Mouse (Mus musculus) gonadal fat pad, adult 2 months (tissue): ENCODE results near the gene Zfp30. TPM values are rescaled to one million over a fixed set of nuclear protein-coding genes. Genes with fewer than 3 reads are reported as not detected.
A peak's percentile ranks its signal among the peaks of the same experiment; 100 is the strongest.

Experiments
- DNase-seq: peaks from one replicate; pipeline ENCODE4 v3.0.0-alpha.2; 2012; ENCODE audit warnings: low read depth
- polyA plus RNA-seq: library from polyadenylated mRNA; depleted of rRNA; stranded (reverse); fragments of >200 nt; gene quantifications from 2 replicates; pipeline ENCODE4 v1.2.3, GENCODE M21; 2012; rRNA removed

Gene Zfp30
- polyA plus RNA-seq = 1.5 and 1.9 TPM in 2 replicates

DNA sequence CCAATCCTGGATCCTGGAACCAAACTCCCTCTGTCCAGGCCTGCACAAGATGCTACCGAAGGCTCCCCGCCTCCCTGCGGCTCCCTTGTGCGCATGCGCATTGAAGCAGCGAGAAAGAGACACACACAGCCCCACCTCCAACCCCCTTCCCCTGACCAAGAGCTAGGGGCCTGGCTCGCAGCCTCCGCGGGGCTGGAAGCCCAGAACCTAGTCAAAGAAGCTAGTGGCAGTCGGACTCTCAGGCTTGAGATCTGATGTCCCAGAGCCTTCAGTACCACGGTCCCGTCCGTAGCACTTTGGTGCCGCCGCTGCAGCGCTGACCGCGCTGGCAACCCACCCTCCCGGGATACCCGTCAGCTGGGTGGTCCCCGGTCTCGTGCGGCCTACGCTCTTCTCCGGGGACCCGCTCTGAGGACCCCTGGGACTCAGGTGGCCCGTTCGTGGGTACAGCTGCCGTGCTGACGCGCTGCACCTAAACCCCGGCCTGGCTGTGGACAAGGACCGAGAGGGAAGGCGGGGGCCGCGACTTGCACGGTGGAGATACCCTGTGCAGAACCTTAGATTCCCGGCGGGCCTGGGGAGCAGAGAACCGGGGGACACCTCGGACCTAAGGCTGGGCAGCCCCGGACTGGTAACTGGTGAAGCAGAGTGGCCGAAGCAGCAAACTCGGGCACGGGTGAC, at the start of gene Zfp30:
Gene Zfp30, plus strand, starts transcription at position 128 of the 681 bp plus-strand sequence.
- no peak for DNase-seq

DNA sequence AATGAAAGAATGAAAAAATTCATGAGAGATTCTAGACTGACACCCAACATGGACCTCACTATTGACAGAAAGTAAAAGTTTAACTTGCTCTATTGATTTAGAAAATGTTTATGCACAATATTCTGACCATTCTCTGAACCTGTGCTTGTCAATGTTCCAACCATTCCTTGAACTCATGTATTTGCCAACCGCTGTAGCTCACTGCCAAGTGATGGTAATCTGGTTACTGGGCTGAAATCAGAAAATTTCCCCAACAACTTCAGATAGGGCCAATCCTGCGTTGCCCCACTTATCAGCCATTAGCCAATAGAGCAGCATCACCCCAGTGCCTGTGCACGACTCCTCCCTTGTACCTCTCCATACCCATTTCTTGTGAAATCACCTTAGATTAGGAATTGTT, 41.5 kb upstream of the Zfp30 start:
- DNase-seq = no peak

DNA sequence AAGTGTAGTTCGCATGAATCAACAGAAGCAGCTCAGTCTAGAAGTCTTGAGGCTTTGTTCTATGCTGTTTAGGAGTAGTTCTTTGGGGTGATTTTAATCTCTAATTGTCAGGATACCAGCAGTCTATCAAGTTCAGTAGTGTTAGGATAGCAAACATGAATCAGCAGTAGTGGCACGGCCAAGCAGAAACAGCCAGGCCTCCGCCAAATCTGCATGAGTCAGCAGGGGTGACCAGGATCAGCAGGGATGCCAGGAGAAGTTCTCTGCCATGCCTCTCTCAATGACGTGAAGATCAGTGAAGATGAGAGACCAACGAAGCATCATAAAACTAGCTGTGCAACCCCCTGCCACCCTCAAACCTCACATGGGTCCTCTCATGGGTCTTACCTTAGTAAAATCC, 23.3 kb upstream of the Zfp30 start:
- DNase-seq = no peak

DNA sequence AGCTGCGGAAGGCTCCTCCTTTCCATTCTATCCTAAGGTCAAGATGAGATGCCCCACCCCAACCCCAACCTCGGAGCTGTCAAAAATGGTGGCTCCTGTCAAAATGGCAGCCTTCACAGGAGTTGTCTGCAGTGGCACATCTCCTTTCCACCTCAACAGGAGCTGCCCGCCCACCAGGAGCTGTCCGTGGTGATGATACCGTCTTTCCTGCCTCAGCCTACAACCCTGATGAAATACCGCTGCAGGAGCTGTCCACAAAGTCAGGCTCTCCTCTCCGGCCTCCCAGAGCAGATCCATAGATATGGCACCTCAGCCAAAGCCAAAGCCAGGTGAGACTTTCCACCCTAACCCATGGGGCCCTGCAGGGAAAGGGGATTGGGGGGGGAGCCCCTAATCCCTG, 19.1 kb upstream of the Zfp30 start:
- no peak for DNase-seq

DNA sequence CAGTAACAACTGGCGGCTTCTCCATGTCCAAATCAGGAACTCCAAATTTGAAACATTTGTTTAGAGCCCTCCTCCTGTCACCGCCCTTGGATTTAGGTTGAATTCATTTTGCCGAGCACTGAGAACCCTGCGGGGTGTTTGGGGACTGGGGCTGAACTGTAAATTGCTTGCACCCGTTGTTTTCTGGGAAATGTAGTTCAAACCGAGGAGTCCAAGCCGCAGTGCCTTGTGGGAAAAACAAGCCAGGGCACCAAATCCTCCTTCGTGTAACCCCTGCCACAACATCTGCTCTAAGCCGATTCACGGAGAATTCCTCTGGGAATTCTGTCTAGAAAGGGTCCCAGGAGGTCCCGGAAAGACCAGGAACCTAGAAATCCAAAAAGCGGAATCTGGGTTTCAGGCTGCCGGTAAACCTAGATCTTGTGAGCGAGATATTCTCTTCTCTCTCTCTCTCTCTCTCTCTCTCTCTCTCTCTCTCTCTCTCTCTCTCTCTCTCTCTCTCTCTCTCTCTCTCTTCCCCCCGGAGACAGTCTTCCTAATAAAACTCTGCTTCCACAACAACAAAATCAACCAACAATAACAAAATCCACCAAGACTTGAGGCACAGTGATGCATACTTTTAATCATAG, 16.6 kb upstream of the Zfp30 start:
- DNase-seq = peak; percentile 62

DNA sequence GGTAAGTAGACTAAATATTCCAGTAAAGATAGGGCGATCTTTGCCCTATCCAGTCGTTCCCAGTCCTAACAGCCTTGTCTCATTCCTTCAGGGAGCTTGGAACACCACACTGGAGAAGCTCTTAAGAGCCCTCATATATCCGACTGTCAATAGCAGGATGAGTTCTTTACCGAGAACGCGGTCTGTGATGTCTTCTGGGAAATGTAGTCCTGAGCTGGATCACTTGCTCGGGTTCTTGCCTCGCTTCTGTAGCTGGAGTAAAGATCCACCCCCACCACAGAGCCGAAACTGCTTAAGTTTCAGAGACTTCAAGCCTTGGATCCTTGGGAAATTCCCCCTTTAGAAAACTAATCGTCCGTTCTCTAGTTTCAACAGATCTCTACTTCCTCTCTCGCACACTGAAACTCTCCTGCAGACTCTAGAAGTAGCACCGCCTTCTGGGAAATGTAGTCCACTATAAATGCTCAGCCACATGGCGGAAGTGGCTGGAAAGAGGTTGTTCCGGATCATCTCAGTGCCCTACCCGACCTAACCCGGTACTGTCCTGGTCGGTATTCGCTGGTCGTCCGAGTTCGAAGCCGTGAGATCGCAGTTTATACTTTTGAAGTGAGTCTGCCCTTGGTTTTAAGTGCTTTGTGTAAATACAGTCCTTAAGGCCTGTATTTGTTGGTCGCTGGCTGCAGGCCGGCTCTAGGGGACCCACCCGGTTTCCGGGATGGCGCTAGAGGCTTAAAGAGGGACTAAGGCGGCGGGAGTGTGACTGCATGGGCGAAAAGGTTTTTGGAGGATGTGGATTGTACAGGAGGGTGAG, 15.5 kb upstream of the Zfp30 start, which contains the start of gene Zfp84:
Gene Zfp84, plus strand, starts transcription at position 463 of the 811 bp plus-strand sequence.
- DNase-seq = peak; percentile 92

DNA sequence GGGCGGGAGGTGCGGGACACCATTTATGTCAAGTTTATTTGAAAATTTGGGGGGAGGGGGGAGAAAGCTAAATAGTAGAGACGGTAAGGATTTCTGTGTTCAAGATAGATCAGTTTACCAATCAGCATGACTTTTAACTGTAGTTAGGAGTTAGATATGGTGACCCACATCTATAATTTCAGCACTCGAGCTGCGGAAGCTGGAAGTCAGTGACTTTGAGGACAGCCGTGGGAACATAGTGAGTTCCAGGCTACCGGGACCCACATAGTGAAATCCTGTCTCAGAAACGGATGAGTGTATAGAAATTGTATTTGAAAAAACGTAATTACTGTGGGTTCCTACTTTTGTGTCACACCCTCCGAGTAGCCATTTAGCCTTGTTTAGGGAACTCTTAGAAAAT, 14.8 kb upstream of the Zfp30 start:
- no peak for DNase-seq

DNA sequence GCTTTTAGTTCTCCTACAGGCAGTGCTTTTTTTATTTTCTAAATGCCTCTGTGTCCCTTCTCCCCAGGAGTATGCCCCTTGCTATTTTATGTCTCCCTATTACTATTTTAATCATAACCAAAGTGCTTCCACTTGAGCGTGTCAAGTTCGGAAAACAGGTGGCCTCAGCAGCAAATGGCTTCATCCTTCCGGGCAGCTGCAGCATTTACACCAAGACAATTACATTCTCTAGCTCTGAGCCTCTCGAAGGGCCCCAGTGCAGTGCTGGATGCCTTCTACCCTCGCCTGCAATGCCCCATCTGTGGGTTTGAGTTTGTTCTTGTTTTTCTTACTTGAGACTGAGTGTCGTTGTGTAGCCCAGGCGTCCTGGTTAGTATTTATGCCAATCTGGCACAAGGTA, 10.3 kb upstream of the Zfp30 start:
- no peak for DNase-seq

DNA sequence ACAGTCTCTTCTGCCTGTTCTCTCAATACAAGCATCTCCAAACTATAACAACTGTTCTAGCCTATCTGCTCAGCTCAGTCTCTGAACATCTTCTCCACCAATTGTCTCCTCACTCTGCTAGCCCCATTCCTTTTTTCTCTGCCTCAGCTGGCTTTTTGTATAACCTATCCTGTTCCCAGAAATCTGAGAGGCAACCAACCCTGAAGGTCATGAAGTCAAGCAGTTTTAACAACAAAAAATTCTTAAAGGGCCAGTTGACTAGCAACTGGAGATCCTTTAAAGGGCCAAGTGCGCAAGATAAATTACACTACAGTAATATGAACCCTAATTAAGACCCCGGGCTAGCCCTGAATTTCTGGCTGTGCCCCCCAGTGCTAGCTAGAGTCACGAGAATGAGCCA, 9.4 kb upstream of the Zfp30 start:
- no peak for DNase-seq

DNA sequence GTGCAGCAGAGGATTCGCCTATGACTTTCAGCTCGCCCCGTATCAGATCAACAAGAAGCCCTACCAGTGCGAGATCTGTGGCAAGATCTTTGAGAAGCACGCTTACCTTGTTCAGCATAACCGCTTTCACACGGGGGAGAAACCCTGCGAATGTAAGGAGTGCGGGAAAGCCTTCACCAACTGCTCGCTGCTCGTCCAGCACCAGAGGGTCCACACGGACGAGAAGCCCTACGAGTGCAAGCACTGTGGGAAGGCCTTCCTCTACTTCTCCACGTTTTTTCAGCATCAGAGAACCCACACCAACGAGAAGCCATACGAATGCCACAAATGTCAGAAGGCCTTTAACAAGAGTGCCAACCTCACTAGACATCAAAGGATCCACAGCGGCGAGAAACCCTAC, 7.2 kb upstream of the Zfp30 start:
- no peak for DNase-seq

DNA sequence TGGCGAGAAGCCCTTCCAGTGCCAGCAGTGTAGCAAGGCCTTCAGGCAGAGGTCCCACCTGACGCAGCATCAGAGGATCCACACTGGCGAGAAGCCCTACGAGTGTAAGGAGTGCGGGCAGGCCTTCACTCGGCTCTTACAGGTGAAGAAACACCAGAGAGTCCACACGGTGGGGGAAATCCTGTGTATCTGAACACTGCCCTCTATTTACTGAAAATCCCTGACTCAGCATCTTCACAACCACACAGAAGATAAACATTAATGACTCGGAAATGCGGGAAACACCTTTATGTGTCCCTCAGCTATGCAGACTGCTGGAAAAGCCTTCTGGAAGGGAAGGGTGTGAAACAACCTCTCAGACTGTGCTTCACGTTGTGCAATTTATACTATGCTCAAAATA, 6.4 kb upstream of the Zfp30 start:
- DNase-seq = no peak

DNA sequence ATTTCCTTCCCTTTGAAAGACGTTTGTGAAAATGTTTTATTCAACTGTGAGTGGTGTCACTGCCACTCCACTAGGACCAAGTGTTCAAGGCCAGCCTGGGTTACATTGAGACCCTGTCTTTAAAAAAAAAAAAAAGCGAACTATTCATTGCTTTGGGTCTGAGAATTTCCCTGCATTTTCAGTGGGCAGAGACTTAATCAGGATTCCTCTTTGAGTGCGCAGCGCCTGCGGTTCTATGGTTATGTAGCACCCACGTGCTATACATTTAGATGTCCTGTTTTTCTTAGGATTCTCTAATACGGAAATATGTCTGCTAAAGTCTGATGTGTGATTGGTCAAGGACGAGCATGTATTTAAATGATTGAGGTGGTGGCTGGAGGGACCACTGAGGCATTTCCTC, 1.2 kb downstream of the Zfp30 start:
- no peak for DNase-seq

DNA sequence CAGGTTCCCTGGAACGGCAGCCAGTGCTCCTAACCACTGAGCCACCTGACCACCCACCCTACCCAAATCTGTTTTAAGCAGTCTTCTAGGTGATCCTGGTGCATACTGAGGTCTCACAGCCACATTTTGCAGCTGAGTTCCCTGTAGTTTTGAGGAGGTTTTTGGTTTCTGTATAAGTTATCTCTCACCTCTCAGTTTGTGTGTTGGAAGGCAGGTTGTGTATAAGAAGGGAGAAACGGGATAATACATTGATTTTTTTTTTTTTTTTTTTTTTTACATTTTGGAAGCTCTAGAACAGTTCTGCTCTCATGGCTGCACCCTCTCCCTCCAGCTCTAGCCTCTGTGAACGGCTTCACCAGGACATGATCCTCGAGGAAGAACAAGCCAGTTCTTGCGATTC, 2.1 kb downstream of the Zfp30 start:
- DNase-seq = no peak

DNA sequence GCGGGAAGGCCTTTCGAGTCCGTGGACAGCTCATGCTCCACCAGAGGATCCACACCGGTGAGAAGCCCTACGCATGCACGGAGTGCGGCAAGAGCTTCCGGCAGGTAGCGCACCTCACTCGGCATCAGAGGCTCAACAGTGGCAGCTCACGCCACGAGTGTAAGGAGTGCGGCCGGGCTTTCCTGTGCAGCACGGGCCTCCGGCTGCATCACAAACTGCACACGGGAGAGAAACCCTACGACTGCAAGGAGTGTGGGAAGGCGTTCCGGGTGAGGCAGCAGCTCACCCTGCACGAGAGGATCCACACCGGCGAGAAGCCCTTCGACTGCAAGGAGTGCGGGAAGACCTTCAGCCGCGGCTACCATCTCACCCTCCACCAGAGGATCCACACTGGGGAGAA, 9.1 kb downstream of the Zfp30 start:
- DNase-seq = no peak

DNA sequence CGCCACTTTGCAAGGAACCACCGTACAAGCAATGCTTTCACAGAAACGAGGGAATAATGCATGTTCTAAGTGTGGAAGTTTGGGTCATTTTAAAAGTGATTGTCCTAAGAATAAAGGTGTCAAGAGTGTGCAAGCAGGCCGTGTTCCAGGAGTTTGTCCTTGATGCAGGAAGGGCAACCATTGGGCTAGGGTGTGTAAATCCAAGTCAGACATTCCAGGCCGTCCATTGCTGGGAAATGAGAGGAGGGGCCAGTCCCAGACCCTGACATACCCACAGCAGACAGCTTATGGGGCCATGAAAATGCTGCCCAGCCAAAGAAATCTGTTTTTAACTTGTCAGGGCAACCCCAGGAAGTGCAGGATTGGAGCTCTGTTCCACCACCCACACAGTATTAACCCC, 23.2 kb downstream of the Zfp30 start:
- DNase-seq = no peak

DNA sequence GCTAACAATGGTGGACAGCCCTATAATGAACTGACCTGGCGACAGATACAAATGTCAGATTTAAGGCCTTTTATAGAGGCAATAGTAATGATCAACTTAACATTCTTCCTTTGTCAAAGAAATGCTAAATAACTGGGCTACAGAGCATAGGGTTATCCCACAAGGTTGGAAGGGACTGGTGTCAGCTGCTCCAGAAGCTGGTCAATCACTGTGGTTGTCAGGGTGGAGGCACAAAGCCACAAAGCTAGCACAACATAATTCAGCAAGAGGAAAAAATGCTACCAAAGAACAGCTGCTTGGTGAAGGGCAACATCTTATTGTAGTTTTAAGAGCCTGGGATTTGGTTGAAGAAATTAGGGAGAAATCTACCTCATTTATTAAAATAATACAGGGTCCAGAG, 28.4 kb downstream of the Zfp30 start:
- DNase-seq = no peak

DNA sequence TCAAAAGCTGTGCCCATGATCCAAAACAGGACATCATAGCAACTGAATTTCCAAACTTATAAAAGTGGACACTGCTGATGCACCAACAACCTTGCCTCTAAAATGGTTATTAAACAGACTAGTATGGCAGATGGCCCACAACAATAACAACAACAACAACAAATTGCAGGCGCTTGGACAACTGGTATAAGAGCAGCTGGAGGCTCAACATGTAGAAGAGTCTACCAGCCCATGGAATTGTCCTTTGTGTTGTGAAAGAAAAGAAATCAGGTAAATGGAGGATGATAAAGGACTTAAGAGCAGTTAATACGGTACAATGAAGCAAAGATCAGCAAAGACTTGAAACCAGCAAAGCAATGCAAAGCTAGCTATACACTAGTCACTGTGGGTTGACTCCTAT, 30.6 kb downstream of the Zfp30 start:
- no peak for DNase-seq

DNA sequence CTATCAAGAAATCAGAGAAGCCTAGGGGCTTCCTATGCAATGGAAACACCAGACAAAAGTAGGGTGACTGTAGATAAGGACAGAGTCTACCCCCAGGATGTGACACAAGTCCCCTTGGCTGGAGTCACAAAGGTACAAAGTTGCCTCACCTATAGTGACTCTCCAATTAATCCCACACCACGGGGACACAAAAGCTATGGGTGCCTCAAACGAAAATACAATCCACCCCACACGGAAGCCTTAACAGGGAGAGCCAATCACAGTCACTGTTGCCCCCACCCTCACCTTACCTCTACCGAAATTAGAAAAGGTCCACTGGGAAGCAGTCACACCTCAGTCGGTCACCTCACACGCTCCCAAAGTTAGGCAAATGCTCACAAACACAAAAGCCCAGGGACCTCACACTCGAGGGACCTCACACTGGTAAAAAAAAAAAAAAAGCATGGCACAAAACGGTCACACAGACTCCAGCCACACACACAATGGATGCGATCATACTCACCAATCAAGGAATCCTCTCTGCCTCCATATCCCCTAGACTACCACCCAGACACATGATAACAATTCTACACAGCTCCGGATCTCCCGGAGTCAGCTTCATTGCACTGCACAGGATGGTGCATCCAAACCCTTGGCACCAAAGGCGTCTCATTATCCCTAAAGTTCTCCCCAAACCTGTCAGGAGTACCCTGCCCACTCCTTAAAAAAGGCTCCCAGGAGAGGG, 31.4 kb downstream of the Zfp30 start:
- no peak for DNase-seq

DNA sequence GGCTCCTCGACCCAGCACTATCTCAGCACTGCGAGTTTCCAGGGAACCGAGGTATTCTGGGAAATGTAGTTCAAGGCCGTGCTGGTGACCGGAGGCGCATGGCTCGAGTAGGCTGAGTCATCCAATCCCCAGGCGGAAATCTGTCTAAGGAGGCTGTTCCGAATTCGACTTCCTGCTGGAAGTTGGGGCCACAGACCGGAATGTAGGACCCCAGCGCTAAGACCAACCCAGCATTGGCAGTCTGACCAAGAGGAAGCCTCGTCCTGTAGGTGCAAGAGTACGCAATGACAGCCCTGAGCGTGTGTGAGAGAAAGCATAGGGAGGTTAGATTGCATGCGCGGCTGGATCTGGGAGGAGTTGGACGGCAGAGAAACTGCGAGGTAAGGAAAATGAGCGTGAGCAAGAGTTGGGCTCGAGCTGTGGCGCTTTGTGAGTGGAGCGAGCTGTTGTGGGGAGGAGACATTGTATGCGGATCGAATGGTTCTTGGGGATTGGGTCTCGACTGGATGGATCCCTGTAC, 32.2 kb downstream of the Zfp30 start, which contains the start of gene Zfp790:
Gene Zfp790, plus strand, starts transcription at position 205 of the 520 bp plus-strand sequence.
- DNase-seq = peak; percentile 77

DNA sequence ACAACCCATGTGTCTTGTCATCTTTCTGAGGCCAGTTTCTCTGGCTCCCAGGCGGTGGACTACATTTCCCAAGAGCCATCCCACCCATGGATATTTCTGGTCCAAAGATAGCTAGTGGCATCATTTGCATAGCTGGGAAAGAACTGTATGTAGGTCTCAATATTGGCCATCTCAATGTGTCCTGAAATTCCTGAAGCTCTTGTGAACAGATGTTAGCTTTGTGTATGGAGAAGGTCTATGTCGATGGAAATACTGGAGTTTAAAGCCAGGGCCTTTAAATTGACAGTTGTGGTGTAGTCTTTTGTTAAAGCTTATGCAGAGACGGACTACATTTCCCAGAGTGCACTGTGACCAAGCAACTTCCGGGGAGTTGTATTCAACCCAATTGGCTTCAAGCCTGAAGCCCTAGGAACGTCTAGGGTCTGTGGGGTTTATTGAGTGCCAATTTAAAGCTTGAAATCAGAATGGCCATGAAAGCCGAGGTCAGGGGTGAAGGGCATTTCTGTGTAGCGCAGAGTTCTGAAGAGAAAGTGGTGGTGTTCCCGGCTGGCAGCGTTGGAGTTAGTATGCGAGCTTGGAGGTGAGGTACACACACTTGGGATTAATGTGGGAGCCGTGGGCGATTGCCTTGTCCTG, 34.9 kb downstream of the Zfp30 start:
- peak; percentile 68 for DNase-seq

DNA sequence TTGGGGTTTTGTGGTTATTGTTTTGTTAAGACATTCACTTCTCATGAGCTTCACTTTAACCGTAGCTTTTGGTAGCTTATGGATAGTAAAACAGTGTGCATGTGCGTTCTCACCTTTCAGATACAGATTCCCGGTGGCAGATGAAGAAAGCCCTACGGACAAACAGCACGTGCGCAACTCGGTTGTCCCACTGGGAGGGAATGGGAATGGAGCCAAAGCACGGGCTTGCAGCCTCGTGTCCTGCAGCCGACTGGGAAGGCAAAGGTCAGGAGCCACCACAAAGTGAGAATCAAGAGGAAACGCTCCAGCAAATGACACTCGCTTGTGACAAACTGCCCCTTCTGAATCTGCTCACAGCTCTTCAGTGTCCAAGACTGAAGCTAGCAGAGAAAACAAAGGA, 44.2 kb downstream of the Zfp30 start:
- DNase-seq = no peak
